Mouse (Mus musculus) CH12.LX (cell line): ENCODE results near the gene Sh3rf1. TPM values are rescaled to one million over a fixed set of nuclear protein-coding genes. Genes with fewer than 3 reads are reported as not detected.

Experiments used
- DNase-seq: peaks from one replicate; pipeline ENCODE4 v3.0.0-alpha.2; 2013; ENCODE audit errors: extremely low read depth
- H3K27ac ChIP-seq: 2 replicates; pipeline ENCODE4 v1.5.1; 2012; ENCODE audit warnings: low read depth, mild to moderate bottlenecking, control low read depth, moderate library complexity; ENCODE audit not compliant: insufficient read depth
- H3K27me3 ChIP-seq: replicated peaks from 2 replicates; pipeline ENCODE3; 2012; ENCODE audit warnings: inconsistent platforms
- H3K36me3 ChIP-seq, 2 experiments: replicated peaks in 1 of 2; 2 replicates each; pipeline versions ENCODE3 to v1.6.1; 2012; ENCODE audit warnings: inconsistent platforms in 1 of 2, low read length in 1 of 2, mild to moderate bottlenecking in 1 of 2, mixed read lengths in 1 of 2, moderate library complexity in 1 of 2; ENCODE audit not compliant: control insufficient read depth in 1 of 2, insufficient read depth in 1 of 2
- H3K4me1 ChIP-seq, 2 experiments: 2 replicates each; pipeline ENCODE4 v1.6.1; 2012; ENCODE audit warnings: inconsistent platforms in 1 of 2, moderate library complexity in 1 of 2; ENCODE audit not compliant: insufficient read depth in 2 of 2, control insufficient read depth in 1 of 2
- H3K4me2 ChIP-seq: 2 replicates; pipeline ENCODE4 v1.6.1; 2012; ENCODE audit warnings: low read depth, mild to moderate bottlenecking, control low read depth; ENCODE audit not compliant: poor library complexity, insufficient read depth, severe bottlenecking
- H3K4me3 ChIP-seq, 3 experiments: fragments of 150-350 bp in 1 of 3; sonication (generic) in 1 of 3; replicated peaks in 1 of 3; 2 replicates each; pipeline versions ENCODE3 to v1.5.1; 2011 to 2012; ENCODE audit warnings: low read depth in 2 of 3, low read length in 2 of 3, mild to moderate bottlenecking in 2 of 3, moderate library complexity in 2 of 3, control low read depth in 1 of 3, improper control_type of control experiment in 1 of 3, inconsistent platforms in 1 of 3, mixed read lengths in 1 of 3; ENCODE audit not compliant: poor library complexity in 1 of 3
- H3K79me2 ChIP-seq: replicated peaks from 2 replicates; pipeline ENCODE4 v1.6.1; 2012; ENCODE audit warnings: mild to moderate bottlenecking, moderate library complexity; ENCODE audit not compliant: control insufficient read depth, poor library complexity, insufficient read depth, severe bottlenecking; ENCODE audit errors: extremely low read depth
- H3K9ac ChIP-seq: 2 replicates; pipeline ENCODE4 v1.6.1; 2012; ENCODE audit warnings: low read depth, mild to moderate bottlenecking, control low read depth, moderate library complexity; ENCODE audit not compliant: insufficient read depth
- H3K9me3 ChIP-seq: replicated peaks from 2 replicates; pipeline ENCODE3; 2012; ENCODE audit warnings: low read length, inconsistent platforms, mixed read lengths
- BHLHE40 ChIP-seq: IDR thresholded peaks from 2 replicates; pipeline ENCODE4 v1.6.1; 2011; ENCODE audit warnings: mild to moderate bottlenecking, low read depth, low read length, improper control_type of control experiment
- CHD2 ChIP-seq: IDR thresholded peaks from 2 replicates; pipeline ENCODE4 v1.6.1; 2011; ENCODE audit warnings: low read length, improper control_type of control experiment
- CTCF ChIP-seq, 2 experiments: IDR thresholded peaks in 1 of 2; conservative IDR thresholded peaks in 1 of 2; 2 replicates each; pipeline ENCODE4 v1.5.1; 2011 to 2012; ENCODE audit warnings: low read depth in 2 of 2, low read length in 2 of 2, improper control_type of control experiment in 1 of 2, inconsistent platforms in 1 of 2, mild to moderate bottlenecking in 1 of 2, moderate library complexity in 1 of 2
- E2F4 ChIP-seq: IDR thresholded peaks from 2 replicates; pipeline ENCODE4 v1.6.1; 2011; ENCODE audit warnings: low read depth, low read length, improper control_type of control experiment; ENCODE audit not compliant: insufficient replicate concordance
- ELF1 ChIP-seq: IDR thresholded peaks from 2 replicates; pipeline ENCODE4 v1.6.1; 2014; ENCODE audit warnings: low read depth, mild to moderate bottlenecking, inconsistent platforms, low read length, improper control_type of control experiment
- ETS1 ChIP-seq: conservative IDR thresholded peaks from 2 replicates; pipeline ENCODE4 v1.6.1; 2012; ENCODE audit warnings: low read depth, mild to moderate bottlenecking, inconsistent platforms, low read length, improper control_type of control experiment, moderate library complexity
- IRF4 ChIP-seq: IDR thresholded peaks from 2 replicates; pipeline ENCODE4 v1.6.1; 2014; ENCODE audit warnings: low read depth, mild to moderate bottlenecking, inconsistent platforms, low read length, improper control_type of control experiment
- KAT2A ChIP-seq: IDR thresholded peaks from 2 replicates; pipeline ENCODE4 v1.6.1; 2012; ENCODE audit warnings: low read length, improper control_type of control experiment, inconsistent platforms; ENCODE audit not compliant: insufficient replicate concordance
- MAX ChIP-seq: IDR thresholded peaks from 2 replicates; pipeline ENCODE4 v1.6.1; 2011; ENCODE audit warnings: low read length, improper control_type of control experiment
- MYC ChIP-seq: IDR thresholded peaks from 2 replicates; pipeline ENCODE4 v1.6.1; 2011; ENCODE audit warnings: low read depth, mild to moderate bottlenecking, improper control_type of control experiment, low read length
- PAX5 ChIP-seq: IDR thresholded peaks from 2 replicates; pipeline ENCODE4 v1.6.1; 2012; ENCODE audit warnings: low read length, inconsistent platforms, mixed read lengths
- POLR2AphosphoS2 ChIP-seq: IDR thresholded peaks from 2 replicates; pipeline ENCODE4 v1.6.1; 2011; ENCODE audit warnings: low read depth, low read length, improper control_type of control experiment
- RCOR1 ChIP-seq: conservative IDR thresholded peaks from 2 replicates; pipeline ENCODE4 v1.6.1; 2012; ENCODE audit warnings: low read depth, mild to moderate bottlenecking, inconsistent platforms, low read length, improper control_type of control experiment
- SIN3A ChIP-seq: IDR thresholded peaks from 2 replicates; pipeline ENCODE4 v1.6.1; 2012; ENCODE audit warnings: low read length, improper control_type of control experiment, inconsistent platforms
- SMC3 ChIP-seq: IDR thresholded peaks from 2 replicates; pipeline ENCODE4 v1.6.1; 2011; ENCODE audit warnings: low read depth, low read length, improper control_type of control experiment
- TBP ChIP-seq: conservative IDR thresholded peaks from 2 replicates; pipeline ENCODE4 v1.6.1; 2011; ENCODE audit warnings: low read depth, low read length, improper control_type of control experiment
- TCF12 ChIP-seq: IDR thresholded peaks from 2 replicates; pipeline ENCODE4 v1.6.1; 2014; ENCODE audit warnings: low read depth, mild to moderate bottlenecking, inconsistent platforms, low read length, improper control_type of control experiment
- USF1 ChIP-seq: IDR thresholded peaks from 2 replicates; pipeline ENCODE4 v1.6.1; 2014; ENCODE audit warnings: low read depth, mild to moderate bottlenecking, inconsistent platforms, low read length, improper control_type of control experiment
- USF2 ChIP-seq: conservative IDR thresholded peaks from 2 replicates; pipeline ENCODE4 v1.6.1; 2011; ENCODE audit warnings: low read depth, low read length, improper control_type of control experiment
- ZKSCAN1 ChIP-seq: IDR thresholded peaks from 2 replicates; pipeline ENCODE4 v1.6.1; 2012; ENCODE audit warnings: low read depth, inconsistent platforms, low read length, improper control_type of control experiment, borderline replicate concordance
- ZMIZ1 ChIP-seq: IDR thresholded peaks from 2 replicates; pipeline ENCODE4 v1.6.1; 2012; ENCODE audit warnings: low read depth, mild to moderate bottlenecking, inconsistent platforms, low read length, improper control_type of control experiment
- ZNF384 ChIP-seq: IDR thresholded peaks from 2 replicates; pipeline ENCODE4 v1.6.1; 2012; ENCODE audit warnings: low read depth, low read length, improper control_type of control experiment, inconsistent platforms
- dilution Hi-C: fragments of 300-500 bp; cut with MboI; formaldehyde crosslinking; loops from 2 replicates; pipeline ENCODE4 v1.14.3; 2020; ENCODE audit warnings: low sequenced_read_pairs; ENCODE audit not compliant: extremely low pct_unique_long_range_greater_than_20kb, extremely low pct_ligation_motif_present
- in situ Hi-C: fragments of 300-500 bp; cut with MboI; formaldehyde crosslinking; loops from 3 replicates; pipeline ENCODE4 v1.14.3; 2019; ENCODE audit warnings: low sequenced_read_pairs, low pct_ligation_motif_present, low pct_unique_long_range_greater_than_20kb, mixed read lengths
- polyA plus RNA-seq: library from polyadenylated mRNA; unstranded; fragments of >175 nt; gene quantifications from 2 replicates; pipeline ENCODE4 v1.2.1, GENCODE M21; 2012; ENCODE audit warnings: low read depth; ENCODE audit not compliant: insufficient read length
- total RNA-seq, 2 experiments: library from RNA; depleted of rRNA; stranded (reverse); fragments of 300-350 nt in 1 of 2; fragments of >200 nt in 1 of 2; gene quantifications; 2 replicates each; pipeline ENCODE4 v1.2.3; 2012 to 2014

The Sh3rf1 gene
- total and polyA plus RNA-seq, 3 experiments = 6.0 to 16.8 (median 10.6) TPM

DNA sequence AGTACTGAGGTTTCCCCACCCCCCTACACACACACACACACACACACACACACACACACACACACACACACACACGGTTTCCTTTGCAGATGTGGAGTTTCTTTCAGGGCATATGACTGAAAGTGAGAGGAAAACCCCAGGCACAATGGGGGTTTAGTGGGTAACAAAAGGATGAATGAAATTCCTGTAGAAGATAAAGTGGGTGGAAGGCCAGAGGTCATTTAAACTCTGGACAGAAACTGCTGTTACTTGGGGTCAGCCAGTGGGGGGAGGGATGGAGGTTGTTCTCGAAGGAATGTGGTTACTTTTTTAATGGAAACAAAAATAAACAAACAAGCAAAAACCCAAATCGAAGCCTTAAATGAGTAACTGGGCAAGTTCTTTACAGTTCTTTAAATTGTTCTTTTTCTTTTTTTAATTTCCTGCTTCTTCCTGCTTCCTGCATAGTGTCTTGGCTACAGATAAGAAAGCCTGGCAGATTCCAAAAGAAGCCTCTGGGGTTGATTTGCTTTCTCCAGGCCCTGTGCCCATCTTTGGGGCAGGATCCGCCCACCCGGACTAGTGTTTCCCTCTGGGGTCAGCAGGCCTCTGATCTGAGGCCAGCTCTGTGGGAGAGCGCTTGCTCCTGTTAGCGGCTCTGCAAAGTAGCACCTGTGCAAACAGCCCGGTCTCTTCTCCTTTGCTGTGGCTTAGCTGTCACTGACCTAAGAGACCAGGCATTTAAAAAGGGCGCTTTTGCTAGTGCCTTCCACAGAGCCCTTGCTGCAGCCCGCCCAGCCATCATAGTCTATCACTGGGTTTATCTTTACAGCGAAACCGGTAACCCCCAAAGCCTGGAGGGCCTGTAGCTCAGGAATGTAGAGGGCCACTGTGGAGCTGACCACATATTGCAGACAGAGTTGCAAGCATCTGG is 59.8 kb downstream of the Sh3rf1 start (continued):
- no peak for TF ChIP-seq POLR2AphosphoS2
- TF ChIP-seq ZNF384 = 0 out of 2 replicates have a peak, but pooled peaks have one; percentile 6
- TF ChIP-seq, all 38 proteins: peak for 13

DNA sequence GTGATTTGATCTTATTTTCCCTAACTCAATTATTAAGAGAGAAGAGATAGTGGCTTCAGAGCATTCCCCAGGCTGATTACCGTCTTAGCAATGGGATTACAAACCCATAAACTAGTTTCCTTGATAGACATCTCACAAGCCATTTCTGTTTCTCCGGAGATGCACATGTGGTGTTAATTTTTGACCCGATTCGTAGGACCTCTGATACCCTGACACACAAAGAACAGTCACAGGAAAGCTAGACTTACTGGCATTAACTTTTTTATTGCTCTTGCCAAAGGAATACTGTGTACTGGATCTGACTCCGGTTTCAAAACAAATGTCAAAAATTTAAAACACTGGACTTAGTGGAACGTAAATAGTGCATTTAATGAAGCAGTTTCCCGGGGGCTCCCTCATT is 62.2 kb downstream of the Sh3rf1 start:
- TF ChIP-seq RCOR1 (no peak), KAT2A (no peak), CTCF (conservative IDR thresholded peaks at IDR 0.05 in 1 of 2, IDR thresholded peaks at IDR 0.05 in 1 of 2; ENCODE audit: low read depth in 2 of 2, low read length in 2 of 2) (no peak), IRF4 (no peak), USF1 (no peak), SIN3A (no peak), SMC3 (no peak), TCF12 (no peak), ZKSCAN1 (no peak), MAX (no peak), TBP (no peak), USF2 (no peak), ETS1 (no peak), E2F4 (no peak), MYC (no peak), PAX5 (no peak), ZMIZ1 (no peak), ELF1 (no peak), CHD2 (no peak), BHLHE40 (no peak)
- TF ChIP-seq, all 38 proteins: peak for 0
- in situ Hi-C loops = no loop called here
- no peak overlapping the region for H3K27ac ChIP-seq
- no peak overlapping the region for H3K9ac ChIP-seq
- no peaks in the 10 kb centered on the region for H3K9me3 ChIP-seq
- H3K4me2 ChIP-seq = peak overlapping the region; percentile 81
- DNase-seq = no peak
- no peak overlapping the region for H3K4me3 ChIP-seq
- no peaks in the 10 kb centered on the region for H3K27me3 ChIP-seq
- H3K4me1 ChIP-seq = peaks cover 31 to 96% of the 10 kb centered on the region in 2 experiments
- H3K36me3 ChIP-seq = peaks cover 0 to 12% of the 10 kb centered on the region in 2 experiments
- dilution Hi-C loops = no loop called here
- no peaks in the 10 kb centered on the region; the same call in none of the 2 replicates for H3K79me2 ChIP-seq
